ENCODE assay signal across 16 mouse cellular contexts in genomic region chr10:9857850-9858249, GRCm38 (mm10).
"Had no signal": no experiment of that assay in that cellular context is flagged by ENCODE, and none has a peak within 500 bp of the region (broad histone marks: within the 10 kb centered on the region; RNA-seq: fewer than 3 reads in every experiment).

No protein-coding gene starts in this region.

- H3K9ac ChIP-seq: neural tube, embryonic 13.5 days; neural tube, embryonic 15.5 days; stomach, embryonic 15.5 days had no signal

- DNase-seq: retina, postnatal 1 day; right cerebral cortex, adult 18-20 months; right cerebral cortex, postnatal 14 days; right cerebral cortex, postnatal 25 days; right cerebral cortex, postnatal 4 days; spleen, adult 18-20 months; thymus, adult 18-20 months; thymus, adult 2 months; thymus, postnatal 14 days; thymus, postnatal 25 days; thymus, postnatal 36 days; thymus, postnatal 4 days had no signal

- H3K27me3 ChIP-seq: neural tube, embryonic 13.5 days; neural tube, embryonic 15.5 days; stomach, embryonic 15.5 days had no signal

- H3K4me1 ChIP-seq: neural tube, embryonic 13.5 days; neural tube, embryonic 15.5 days; stomach, embryonic 15.5 days had no signal

- H3K27ac ChIP-seq: neural tube, embryonic 13.5 days; neural tube, embryonic 15.5 days; stomach, embryonic 15.5 days; stomach, postnatal 0 days had no signal

- H3K4me3 ChIP-seq: neural tube, embryonic 13.5 days; neural tube, embryonic 15.5 days; stomach, embryonic 15.5 days had no signal

- H3K4me2 ChIP-seq: neural tube, embryonic 13.5 days; neural tube, embryonic 15.5 days; stomach, embryonic 15.5 days had no signal

- H3K9me3 ChIP-seq: neural tube, embryonic 15.5 days; stomach, embryonic 15.5 days had no signal
